Mouse (Mus musculus): Measurements from ENCODE around the gene Hist2h3c2.
A peak's percentile ranks its signal among the peaks of the same experiment; 100 is the strongest.
"Not testable (repeated sequence)": the region's sequence is repeated elsewhere in the genome, so short reads cannot be mapped to it uniquely, and the experiment has no call there.

Hist2h3c2 gene

GRCm38 (mm10) chr3:96236834-96237334 is 2.0 kb downstream of the Hist2h3c2 start:
- peak; percentile 37 for DNase-seq (ENCODE audit: low read depth, low spot score)

- DNase-seq (ENCODE audit: low read depth, low spot score) = no peak
These were observed 3.1 kb downstream of the Hist2h3c2 start for GRCm38 (mm10) chr3:96235836-96236235.

- peak; percentile 32 for DNase-seq (ENCODE audit: low read depth, low spot score)
These were observed 4.0 kb downstream of the Hist2h3c2 start for GRCm38 (mm10) chr3:96234914-96235313.

GRCm38 (mm10) chr3:96231758-96232120 is 7.2 kb downstream of the Hist2h3c2 start:
- no peak for DNase-seq (ENCODE audit: low read depth, low spot score)

- DNase-seq (ENCODE audit: low read depth, low spot score) = no peak
These were observed 7.8 kb downstream of the Hist2h3c2 start for GRCm38 (mm10) chr3:96230910-96231757.

- DNase-seq (ENCODE audit: low read depth, low spot score) = no peak
These were observed 8.5 kb downstream of the Hist2h3c2 start for GRCm38 (mm10) chr3:96230404-96230803.

- no peak for DNase-seq (ENCODE audit: low read depth, low spot score)
These were observed 10.1 kb downstream of the Hist2h3c2 start for GRCm38 (mm10) chr3:96228828-96229227.

GRCm38 (mm10) chr3:96226695-96227648 is 12.0 kb downstream of the Hist2h3c2 start:
- DNase-seq (ENCODE audit: low read depth, low spot score) = no peak

- peak; percentile 32 for DNase-seq (ENCODE audit: low read depth, low spot score)
These were observed 13.5 kb downstream of the Hist2h3c2 start for GRCm38 (mm10) chr3:96225421-96225820.

GRCm38 (mm10) chr3:96222774-96223173 is 16.2 kb downstream of the Hist2h3c2 start:
- DNase-seq (ENCODE audit: low read depth, low spot score) = no peak

GRCm38 (mm10) chr3:96221640-96222038 is 17.3 kb downstream of the Hist2h3c2 start:
- no peak for DNase-seq (ENCODE audit: low read depth, low spot score)

- peak; percentile 94 for DNase-seq (ENCODE audit: low read depth, low spot score)
These were observed 17.9 kb downstream of the Hist2h3c2 start, which contains the start of the genes Hist2h2ac and Hist2h2be for GRCm38 (mm10) chr3:96220765-96221639. Hist2h2ac (minus strand) TSS chr3:96220880. Hist2h2be (plus strand) TSS chr3:96221119.

GRCm38 (mm10) chr3:96220131-96220764 is 18.7 kb downstream of the Hist2h3c2 start:
- DNase-seq (ENCODE audit: low read depth, low spot score) = not testable (repeated sequence)

- peak; percentile 94 for DNase-seq (ENCODE audit: low read depth, low spot score)
These were observed 19.2 kb downstream of the Hist2h3c2 start, which contains the start of the genes Bola1 and Hist2h2ab for GRCm38 (mm10) chr3:96219661-96220130. Bola1 (minus strand) TSS chr3:96219709. Hist2h2ab (plus strand) TSS chr3:96219865.

GRCm38 (mm10) chr3:96219191-96219641 is 19.7 kb downstream of the Hist2h3c2 start:
- peak; percentile 81 for DNase-seq (ENCODE audit: low read depth, low spot score)

GRCm38 (mm10) chr3:96209242-96209641 is 29.7 kb downstream of the Hist2h3c2 start:
- DNase-seq (ENCODE audit: low read depth, low spot score) = no peak

GRCm38 (mm10) chr3:96207819-96208218 is 31.1 kb downstream of the Hist2h3c2 start:
- no peak for DNase-seq (ENCODE audit: low read depth, low spot score)

GRCm38 (mm10) chr3:96199731-96200130 is 39.2 kb downstream of the Hist2h3c2 start:
- peak; percentile 70 for DNase-seq (ENCODE audit: low read depth, low spot score)

GRCm38 (mm10) chr3:96198601-96199251 is 40.2 kb downstream of the Hist2h3c2 start:
- DNase-seq (ENCODE audit: low read depth, low spot score) = not testable (repeated sequence)
